Mouse (Mus musculus) heart, postnatal 14 days (tissue): Measurements from ENCODE around the gene Arf3. TPM values are rescaled to one million over a fixed set of nuclear protein-coding genes. Genes with fewer than 3 reads are reported as not detected.
A peak's percentile ranks its signal among the peaks of the same experiment; 100 is the strongest.
"Not testable (repeated sequence)": the region's sequence is repeated elsewhere in the genome, so short reads cannot be mapped to it uniquely, and the experiment has no call there.

Experiments
- DNase-seq, 2 experiments: peaks; one replicate each; pipeline ENCODE4 v3.0.0; 2021 to 2022
- intact Hi-C: fragments of 180-260 bp; cut with DNase I; formaldehyde crosslinking; loops from one replicate; pipeline ENCODE4 v1.15.1; 2025
- long read RNA-seq, 2 experiments: library from polyadenylated mRNA; stranded (forward); transcript quantifications; one replicate each; pipeline ENCODE4 v2.0.0; 2021
- total RNA-seq, 2 experiments: library from RNA; stranded (reverse); gene quantifications; 2 replicates each; pipeline ENCODE4 v1.2.3; 2021

Arf3 gene
- 10 to 100 TPM; 26.4 to 26.6 TPM for total RNA-seq
- long read RNA-seq, experiment 1, full-length matches to known transcripts: 20 of 35 reads
- long read RNA-seq, experiment 1, partial matches to known transcripts: 1 of 35 reads
- long read RNA-seq, experiment 1, other reads (novel, unspliced or antisense): 14 of 35 reads
- long read RNA-seq, experiment 2, full-length matches to known transcripts: 9 of 18 reads
- long read RNA-seq, experiment 2, partial matches to known transcripts: 2 of 18 reads
- long read RNA-seq, experiment 2, other reads (novel, unspliced or antisense): 7 of 18 reads

GRCm38 (mm10) chr15:98762670-98763529 lies at the start of gene Arf3:
Gene Arf3, minus strand, starts transcription at chr15:98763214.
- intact Hi-C loops: loop anchor here (5.0 kb wide), 1 partner anchor 34 kb away; no protein-coding TSS in a partner anchor
- DNase-seq: peak; percentile 97 to 98

- intact Hi-C loops, DNase-seq: not testable (repeated sequence)
Observed at GRCm38 (mm10) chr15:98810212-98810611, 47.2 kb upstream of the Arf3 start.

GRCm38 (mm10) chr15:98809390-98809789 lies 46.4 kb upstream of the Arf3 start, which contains the start of gene Ddn:
Gene Ddn, minus strand, starts transcription at chr15:98809490.
- DNase-seq: no peak
- intact Hi-C loops: no loop called here

GRCm38 (mm10) chr15:98808651-98809134 lies 45.7 kb upstream of the Arf3 start:
- no peak for DNase-seq
- intact Hi-C loops: no loop called here

- intact Hi-C loops: no loop called here
- peak; percentile 61 to 66 for DNase-seq
Observed at GRCm38 (mm10) chr15:98807895-98808650, 45.1 kb upstream of the Arf3 start.

GRCm38 (mm10) chr15:98806809-98807770 lies 44.1 kb upstream of the Arf3 start:
- intact Hi-C loops: no loop called here
- no peak for DNase-seq

- intact Hi-C loops: no loop called here
- no peak for DNase-seq
Observed at GRCm38 (mm10) chr15:98806071-98806808, 43.2 kb upstream of the Arf3 start.

GRCm38 (mm10) chr15:98805324-98806040 lies 42.5 kb upstream of the Arf3 start:
- DNase-seq: peak; percentile 77 to 83

GRCm38 (mm10) chr15:98804054-98804453 lies 41.0 kb upstream of the Arf3 start:
- peak; percentile 81 to 92 for DNase-seq
- intact Hi-C loops: loop anchor here (5.0 kb wide), 2 partner anchors 97 to 142 kb away; partner anchors contain the start of genes Ccdc65 and Ddx23

More at GRCm38 (mm10) chr15:98805324-98806040, 42.5 kb upstream of the Arf3 start:
- intact Hi-C loops: no loop called here

- intact Hi-C loops: loop anchor here (5.0 kb wide), 2 partner anchors 96 to 141 kb away; partner anchors contain the start of genes Ccdc65 and Ddx23
- DNase-seq: no peak
Observed at GRCm38 (mm10) chr15:98802926-98803325, 39.9 kb upstream of the Arf3 start.

- intact Hi-C loops: loop anchor here (5.0 kb wide), 1 partner anchor 37 kb away; the partner anchor contains the start of gene Arf3
- peak; percentile 82 to 91 for DNase-seq
Observed at GRCm38 (mm10) chr15:98799396-98799795, 36.4 kb upstream of the Arf3 start.

GRCm38 (mm10) chr15:98798903-98799302 lies 35.9 kb upstream of the Arf3 start:
- intact Hi-C loops: loop anchor here (5.0 kb wide), 1 partner anchor 37 kb away; the partner anchor contains the start of gene Arf3
- DNase-seq: no peak

GRCm38 (mm10) chr15:98797835-98798492 lies 35.0 kb upstream of the Arf3 start:
- intact Hi-C loops: loop anchor here (5.0 kb wide), 1 partner anchor 36 kb away; the partner anchor contains the start of gene Arf3
- DNase-seq: no peak

GRCm38 (mm10) chr15:98796803-98797595 lies 34.0 kb upstream of the Arf3 start:
- DNase-seq: no peak
- intact Hi-C loops: loop anchor here (5.0 kb wide), 1 partner anchor 35 kb away; the partner anchor contains the start of gene Arf3

GRCm38 (mm10) chr15:98793141-98793698 lies 30.2 kb upstream of the Arf3 start:
- no peak for DNase-seq
- intact Hi-C loops: loop anchor here (5.0 kb wide), 1 partner anchor 66 kb away; the partner anchor contains the start of gene Fkbp11
